Mouse (Mus musculus) CH12.LX (cell line): ENCODE results near the gene Pitpna. TPM values are rescaled to one million over a fixed set of nuclear protein-coding genes. Genes with fewer than 3 reads are reported as not detected.

Experiments
- DNase-seq: peaks from one replicate; pipeline ENCODE4 v3.0.0-alpha.2; 2013; ENCODE audit errors: extremely low read depth
- H3K27ac ChIP-seq: 2 replicates; pipeline ENCODE4 v1.5.1; 2012; ENCODE audit warnings: low read depth, mild to moderate bottlenecking, control low read depth, moderate library complexity; ENCODE audit not compliant: insufficient read depth
- H3K27me3 ChIP-seq: replicated peaks from 2 replicates; pipeline ENCODE3; 2012; ENCODE audit warnings: inconsistent platforms
- H3K36me3 ChIP-seq, 2 experiments: replicated peaks in 1 of 2; 2 replicates each; pipeline versions ENCODE3 to v1.6.1; 2012; ENCODE audit warnings: inconsistent platforms in 1 of 2, low read length in 1 of 2, mild to moderate bottlenecking in 1 of 2, mixed read lengths in 1 of 2, moderate library complexity in 1 of 2; ENCODE audit not compliant: control insufficient read depth in 1 of 2, insufficient read depth in 1 of 2
- H3K4me1 ChIP-seq, 2 experiments: 2 replicates each; pipeline ENCODE4 v1.6.1; 2012; ENCODE audit warnings: inconsistent platforms in 1 of 2, moderate library complexity in 1 of 2; ENCODE audit not compliant: insufficient read depth in 2 of 2, control insufficient read depth in 1 of 2
- H3K4me2 ChIP-seq: 2 replicates; pipeline ENCODE4 v1.6.1; 2012; ENCODE audit warnings: low read depth, mild to moderate bottlenecking, control low read depth; ENCODE audit not compliant: poor library complexity, insufficient read depth, severe bottlenecking
- H3K4me3 ChIP-seq, 3 experiments: fragments of 150-350 bp in 1 of 3; sonication (generic) in 1 of 3; replicated peaks in 1 of 3; 2 replicates each; pipeline versions ENCODE3 to v1.5.1; 2011 to 2012; ENCODE audit warnings: low read depth in 2 of 3, low read length in 2 of 3, mild to moderate bottlenecking in 2 of 3, moderate library complexity in 2 of 3, control low read depth in 1 of 3, improper control_type of control experiment in 1 of 3, inconsistent platforms in 1 of 3, mixed read lengths in 1 of 3; ENCODE audit not compliant: poor library complexity in 1 of 3
- H3K79me2 ChIP-seq: replicated peaks from 2 replicates; pipeline ENCODE4 v1.6.1; 2012; ENCODE audit warnings: mild to moderate bottlenecking, moderate library complexity; ENCODE audit not compliant: control insufficient read depth, poor library complexity, insufficient read depth, severe bottlenecking; ENCODE audit errors: extremely low read depth
- H3K9ac ChIP-seq: 2 replicates; pipeline ENCODE4 v1.6.1; 2012; ENCODE audit warnings: low read depth, mild to moderate bottlenecking, control low read depth, moderate library complexity; ENCODE audit not compliant: insufficient read depth
- H3K9me3 ChIP-seq: replicated peaks from 2 replicates; pipeline ENCODE3; 2012; ENCODE audit warnings: low read length, inconsistent platforms, mixed read lengths
- BHLHE40 ChIP-seq: IDR thresholded peaks from 2 replicates; pipeline ENCODE4 v1.6.1; 2011; ENCODE audit warnings: mild to moderate bottlenecking, low read depth, low read length, improper control_type of control experiment
- CHD1 ChIP-seq: IDR thresholded peaks from 2 replicates; pipeline ENCODE4 v1.6.1; 2012; ENCODE audit warnings: low read depth, low read length, improper control_type of control experiment, inconsistent platforms
- CHD2 ChIP-seq: IDR thresholded peaks from 2 replicates; pipeline ENCODE4 v1.6.1; 2011; ENCODE audit warnings: low read length, improper control_type of control experiment
- CTCF ChIP-seq, 2 experiments: IDR thresholded peaks in 1 of 2; conservative IDR thresholded peaks in 1 of 2; 2 replicates each; pipeline ENCODE4 v1.5.1; 2011 to 2012; ENCODE audit warnings: low read depth in 2 of 2, low read length in 2 of 2, improper control_type of control experiment in 1 of 2, inconsistent platforms in 1 of 2, mild to moderate bottlenecking in 1 of 2, moderate library complexity in 1 of 2
- ELF1 ChIP-seq: IDR thresholded peaks from 2 replicates; pipeline ENCODE4 v1.6.1; 2014; ENCODE audit warnings: low read depth, mild to moderate bottlenecking, inconsistent platforms, low read length, improper control_type of control experiment
- EP300 ChIP-seq: IDR thresholded peaks from 2 replicates; pipeline ENCODE4 v1.6.1; 2011; ENCODE audit warnings: low read length, improper control_type of control experiment
- ETS1 ChIP-seq: conservative IDR thresholded peaks from 2 replicates; pipeline ENCODE4 v1.6.1; 2012; ENCODE audit warnings: low read depth, mild to moderate bottlenecking, inconsistent platforms, low read length, improper control_type of control experiment, moderate library complexity
- GABPA ChIP-seq: IDR thresholded peaks from 2 replicates; pipeline ENCODE4 v1.6.1; 2012; ENCODE audit warnings: low read depth, low read length, improper control_type of control experiment, inconsistent platforms; ENCODE audit not compliant: insufficient replicate concordance
- IRF4 ChIP-seq: IDR thresholded peaks from 2 replicates; pipeline ENCODE4 v1.6.1; 2014; ENCODE audit warnings: low read depth, mild to moderate bottlenecking, inconsistent platforms, low read length, improper control_type of control experiment
- JUN ChIP-seq: IDR thresholded peaks from 2 replicates; pipeline ENCODE4 v1.6.1; 2011; ENCODE audit warnings: low read depth, mild to moderate bottlenecking, low read length, improper control_type of control experiment, moderate library complexity; ENCODE audit not compliant: insufficient read depth
- KAT2A ChIP-seq: IDR thresholded peaks from 2 replicates; pipeline ENCODE4 v1.6.1; 2012; ENCODE audit warnings: low read length, improper control_type of control experiment, inconsistent platforms; ENCODE audit not compliant: insufficient replicate concordance
- MAFK ChIP-seq: IDR thresholded peaks from 2 replicates; pipeline ENCODE4 v1.6.1; 2011; ENCODE audit warnings: low read length, improper control_type of control experiment; ENCODE audit not compliant: insufficient replicate concordance
- MYC ChIP-seq: IDR thresholded peaks from 2 replicates; pipeline ENCODE4 v1.6.1; 2011; ENCODE audit warnings: low read depth, mild to moderate bottlenecking, improper control_type of control experiment, low read length
- NELFE ChIP-seq: IDR thresholded peaks from 2 replicates; pipeline ENCODE4 v1.6.1; 2011; ENCODE audit warnings: low read depth, low read length, improper control_type of control experiment
- PAX5 ChIP-seq: IDR thresholded peaks from 2 replicates; pipeline ENCODE4 v1.6.1; 2012; ENCODE audit warnings: low read length, inconsistent platforms, mixed read lengths
- POLR2A ChIP-seq: IDR thresholded peaks from 2 replicates; pipeline ENCODE4 v1.6.1; 2011; ENCODE audit warnings: low read depth, mild to moderate bottlenecking, improper control_type of control experiment, low read length
- RCOR1 ChIP-seq: conservative IDR thresholded peaks from 2 replicates; pipeline ENCODE4 v1.6.1; 2012; ENCODE audit warnings: low read depth, mild to moderate bottlenecking, inconsistent platforms, low read length, improper control_type of control experiment
- TBP ChIP-seq: conservative IDR thresholded peaks from 2 replicates; pipeline ENCODE4 v1.6.1; 2011; ENCODE audit warnings: low read depth, low read length, improper control_type of control experiment
- TCF12 ChIP-seq: IDR thresholded peaks from 2 replicates; pipeline ENCODE4 v1.6.1; 2014; ENCODE audit warnings: low read depth, mild to moderate bottlenecking, inconsistent platforms, low read length, improper control_type of control experiment
- UBTF ChIP-seq: IDR thresholded peaks from 2 replicates; pipeline ENCODE4 v1.6.1; 2012; ENCODE audit warnings: low read depth, mild to moderate bottlenecking, inconsistent platforms, low read length, improper control_type of control experiment, moderate library complexity
- USF2 ChIP-seq: conservative IDR thresholded peaks from 2 replicates; pipeline ENCODE4 v1.6.1; 2011; ENCODE audit warnings: low read depth, low read length, improper control_type of control experiment
- ZKSCAN1 ChIP-seq: IDR thresholded peaks from 2 replicates; pipeline ENCODE4 v1.6.1; 2012; ENCODE audit warnings: low read depth, inconsistent platforms, low read length, improper control_type of control experiment, borderline replicate concordance
- ZNF384 ChIP-seq: IDR thresholded peaks from 2 replicates; pipeline ENCODE4 v1.6.1; 2012; ENCODE audit warnings: low read depth, low read length, improper control_type of control experiment, inconsistent platforms
- dilution Hi-C: fragments of 300-500 bp; cut with MboI; formaldehyde crosslinking; loops from 2 replicates; pipeline ENCODE4 v1.14.3; 2020; ENCODE audit warnings: low sequenced_read_pairs; ENCODE audit not compliant: extremely low pct_unique_long_range_greater_than_20kb, extremely low pct_ligation_motif_present
- in situ Hi-C: fragments of 300-500 bp; cut with MboI; formaldehyde crosslinking; loops from 3 replicates; pipeline ENCODE4 v1.14.3; 2019; ENCODE audit warnings: low sequenced_read_pairs, low pct_ligation_motif_present, low pct_unique_long_range_greater_than_20kb, mixed read lengths
- polyA plus RNA-seq: library from polyadenylated mRNA; unstranded; fragments of >175 nt; gene quantifications from 2 replicates; pipeline ENCODE4 v1.2.1, GENCODE M21; 2012; ENCODE audit warnings: low read depth; ENCODE audit not compliant: insufficient read length
- total RNA-seq, 2 experiments: library from RNA; depleted of rRNA; stranded (reverse); fragments of 300-350 nt in 1 of 2; fragments of >200 nt in 1 of 2; gene quantifications; 2 replicates each; pipeline ENCODE4 v1.2.3; 2012 to 2014

Gene Pitpna
- total and polyA plus RNA-seq, 3 experiments, result 61.8 to 243 (median 80.7) TPM

GRCm38 (mm10) chr11:75647681-75648211, 59.8 kb downstream of the Pitpna start:
- no peak for TF ChIP-seq ZNF384
- TF ChIP-seq POLR2A, result no peak
- no peak for TF ChIP-seq TCF12
- TF ChIP-seq GABPA, result no peak
- no peak for TF ChIP-seq ZKSCAN1
- no peak for TF ChIP-seq BHLHE40
- TF ChIP-seq KAT2A, result no peak
- TF ChIP-seq CHD2, result no peak
- TF ChIP-seq PAX5, result no peak
- no peak for TF ChIP-seq CHD1
- TF ChIP-seq, all 38 proteins: peak for 0
- in situ Hi-C loops, result no loop called here
- no peak overlapping the region for H3K4me2 ChIP-seq
- peaks cover 9 to 53% of the 10 kb centered on the region in 2 experiments; a peak in 3 of 4 replicates for H3K4me1 ChIP-seq
- H3K27ac ChIP-seq, result no peak overlapping the region
- H3K27me3 ChIP-seq, result no peaks in the 10 kb centered on the region
- H3K79me2 ChIP-seq, result peaks cover 14% of the 10 kb centered on the region
- no peak overlapping the region for H3K4me3 ChIP-seq
- no peaks in the 10 kb centered on the region for H3K9me3 ChIP-seq
- dilution Hi-C loops, result no loop called here
- no peak for DNase-seq
- peaks cover 31 to 56% of the 10 kb centered on the region in 2 experiments for H3K36me3 ChIP-seq
- H3K9ac ChIP-seq, result no peak overlapping the region

- TF ChIP-seq TBP, result no peak
- TF ChIP-seq USF2, result no peak
- TF ChIP-seq ELF1, result no peak
- TF ChIP-seq, all 38 proteins: peak for 0
- DNase-seq, result no peak
- no peaks in the 10 kb centered on the region for H3K9me3 ChIP-seq
- dilution Hi-C loops (no loop called here), in situ Hi-C loops (no loop called here)
- H3K4me2 ChIP-seq, result no peak overlapping the region
- H3K36me3 ChIP-seq, result peaks cover 23 to 42% of the 10 kb centered on the region in 2 experiments
- peaks cover 16% of the 10 kb centered on the region for H3K79me2 ChIP-seq
- H3K27ac ChIP-seq, result no peak overlapping the region
- H3K4me1 ChIP-seq, result peaks cover 9 to 50% of the 10 kb centered on the region in 2 experiments; a peak in 3 of 4 replicates
- no peak overlapping the region for H3K4me3 ChIP-seq
- H3K27me3 ChIP-seq, result no peaks in the 10 kb centered on the region
- H3K9ac ChIP-seq, result no peak overlapping the region
Measured at GRCm38 (mm10) chr11:75649155-75649561, 61.3 kb downstream of the Pitpna start.

- DNase-seq, result peak; percentile 39
- H3K9ac ChIP-seq, result peak within 1 kb of the TSS; percentile 86
- no peaks in the 10 kb centered on the region for H3K9me3 ChIP-seq
- in situ Hi-C loops (no loop called here), dilution Hi-C loops (no loop called here)
- peak within 1 kb of the TSS; percentile 52 for H3K4me2 ChIP-seq
- TF ChIP-seq CTCF (conservative IDR thresholded peaks at IDR 0.05 in 1 of 2, IDR thresholded peaks at IDR 0.05 in 1 of 2; ENCODE audit: low read depth in 2 of 2, low read length in 2 of 2) (no peak), IRF4 (peak; percentile 10; the same call in 1 of the 2 replicates), JUN (no peak), NELFE (peak; percentile 38; the same call in 1 of the 2 replicates), ETS1 (no peak), ELF1 (peak; percentile 55), MAFK (no peak), EP300 (no peak), TBP (0 out of 2 replicates have a peak, but pooled peaks have one; percentile 27), UBTF (no peak), POLR2A (peak; percentile 63), RCOR1 (no peak), MYC (no peak)
- H3K79me2 ChIP-seq, result peaks cover 16% of the 10 kb centered on the region
- H3K27me3 ChIP-seq, result no peaks in the 10 kb centered on the region
- H3K4me3 ChIP-seq, result peak within 1 kb of the TSS; percentile 62 to 97 (median 83)
- peaks cover 6 to 50% of the 10 kb centered on the region in 2 experiments; a peak in 3 of 4 replicates for H3K4me1 ChIP-seq
- peaks cover 16 to 34% of the 10 kb centered on the region in 2 experiments for H3K36me3 ChIP-seq
- H3K27ac ChIP-seq, result peak within 1 kb of the TSS; percentile 56
Measured at GRCm38 (mm10) chr11:75650311-75650710, 62.4 kb downstream of the Pitpna start, which contains the start of gene Myo1c. Gene Myo1c (plus strand): TSS chr11:75650504.
